Mouse (Mus musculus) midbrain, embryonic 15.5 days (tissue): ENCODE data around the gene Scn1a. TPM values are rescaled to one million over a fixed set of nuclear protein-coding genes. Genes with fewer than 3 reads are reported as not detected.

Experiments
- ATAC-seq: fragments of 200-750 bp; cut with Nextera tagmentation; replicated peaks from 2 replicates; pipeline ENCODE4 v1.8.0; 2017; ENCODE audit warnings: moderate TSS enrichment
- H3K27ac ChIP-seq: fragments of 300-500 bp; sonication (generic); 2 replicates; pipeline ENCODE4 v1.5.1; 2015; ENCODE audit warnings: mild to moderate bottlenecking, inconsistent platforms
- H3K27me3 ChIP-seq: fragments of 300-500 bp; sonication (generic); replicated peaks from 2 replicates; pipeline ENCODE4 v1.6.1; 2015; ENCODE audit warnings: inconsistent platforms
- H3K36me3 ChIP-seq: fragments of 300-500 bp; sonication (generic); replicated peaks from 2 replicates; pipeline ENCODE4 v1.6.1; 2015; ENCODE audit warnings: inconsistent platforms
- H3K4me1 ChIP-seq: fragments of 300-500 bp; sonication (generic); 2 replicates; pipeline ENCODE4 v1.6.1; 2015; ENCODE audit warnings: inconsistent platforms
- H3K4me2 ChIP-seq: fragments of 300-500 bp; sonication (generic); 2 replicates; pipeline ENCODE4 v1.6.1; 2015; ENCODE audit warnings: inconsistent platforms, mild to moderate bottlenecking, moderate library complexity
- H3K4me3 ChIP-seq: fragments of 300-500 bp; sonication (generic); 2 replicates; pipeline ENCODE4 v1.5.1; 2015; ENCODE audit warnings: mild to moderate bottlenecking, inconsistent platforms
- H3K9ac ChIP-seq: fragments of 300-500 bp; sonication (generic); 2 replicates; pipeline ENCODE4 v1.6.1; 2015; ENCODE audit warnings: mild to moderate bottlenecking, inconsistent platforms
- H3K9me3 ChIP-seq: fragments of 300-500 bp; sonication (generic); 2 replicates; pipeline ENCODE4 v1.6.1; 2016; ENCODE audit warnings: inconsistent platforms
- WGBS: fragments of 180-500 bp; shearing (Covaris S2); methylation state at CpG from one replicate; pipeline ENCODE4 v1.1.7; 2015; ENCODE audit warnings: mixed read lengths; 5-methylcytosine and 5-hydroxymethylcytosine counted together
- polyA plus RNA-seq: library from polyadenylated mRNA; unstranded; fragments of >200 nt; fragmentation: Nextera tagmentation; extraction: Ambion mirVana; gene quantifications from 2 replicates; pipeline ENCODE4 v1.2.1, GENCODE M21; 2015

The Scn1a gene
- polyA plus RNA-seq, 1 experiment from 2014 or later = 19.5 TPM

DNA sequence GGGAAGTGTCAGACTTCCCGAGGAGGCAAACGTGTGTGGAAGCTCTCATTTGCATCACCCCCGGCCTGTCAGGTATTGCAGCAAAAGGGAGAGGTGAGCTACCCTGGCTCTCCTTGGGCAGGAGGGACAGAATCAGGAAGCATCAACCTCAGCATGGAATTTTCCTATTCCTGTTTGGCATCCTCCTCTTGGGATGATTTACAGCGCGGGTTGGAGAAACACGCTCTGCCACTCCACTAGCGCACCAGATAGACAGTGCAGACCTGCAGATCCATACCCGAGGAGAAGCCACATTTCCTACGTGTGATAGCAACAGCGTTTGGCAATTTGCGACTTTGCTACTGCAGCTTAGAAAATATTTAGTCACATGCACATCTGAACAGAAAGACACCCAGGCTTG is 32.2 kb downstream of the Scn1a start:
- peaks cover 22% of the 10 kb centered on the region for H3K4me1 ChIP-seq
- peak; percentile 37 for ATAC-seq
- H3K36me3 ChIP-seq = no peaks in the 10 kb centered on the region
- peak overlapping the region; percentile 60 for H3K4me2 ChIP-seq
- H3K9me3 ChIP-seq = no peaks in the 10 kb centered on the region
- H3K4me3 ChIP-seq = peak overlapping the region; percentile 62
- H3K9ac ChIP-seq = peak overlapping the region; percentile 43
- 21% methylated on average over 11 of the region's 11 CpGs for WGBS
- H3K27ac ChIP-seq = peak overlapping the region; percentile 58
- H3K27me3 ChIP-seq = no peaks in the 10 kb centered on the region

- no peaks in the 10 kb centered on the region for H3K4me1 ChIP-seq
- no peak overlapping the region for H3K9ac ChIP-seq
- H3K4me2 ChIP-seq = no peak overlapping the region
- H3K27ac ChIP-seq = no peak overlapping the region
- H3K36me3 ChIP-seq = no peaks in the 10 kb centered on the region
- no peak for ATAC-seq
- H3K27me3 ChIP-seq = no peaks in the 10 kb centered on the region
- H3K9me3 ChIP-seq = no peaks in the 10 kb centered on the region
- WGBS = 82% methylated on average over 5 of the region's 5 CpGs
- no peak overlapping the region for H3K4me3 ChIP-seq
Observed at GRCm38 (mm10) chr2:66392586-66392985, 48.1 kb downstream of the Scn1a start.

GRCm38 (mm10) chr2:66367957-66368356 is 72.7 kb downstream of the Scn1a start:
- no peak overlapping the region for H3K27ac ChIP-seq
- H3K9ac ChIP-seq = no peak overlapping the region
- ATAC-seq = no peak
- H3K4me3 ChIP-seq = no peak overlapping the region
- H3K27me3 ChIP-seq = no peaks in the 10 kb centered on the region
- no peak overlapping the region for H3K4me2 ChIP-seq
- H3K9me3 ChIP-seq = no peaks in the 10 kb centered on the region
- H3K36me3 ChIP-seq = no peaks in the 10 kb centered on the region
- no peaks in the 10 kb centered on the region for H3K4me1 ChIP-seq
- 48% methylated on average over 2 of the region's 2 CpGs for WGBS

DNA sequence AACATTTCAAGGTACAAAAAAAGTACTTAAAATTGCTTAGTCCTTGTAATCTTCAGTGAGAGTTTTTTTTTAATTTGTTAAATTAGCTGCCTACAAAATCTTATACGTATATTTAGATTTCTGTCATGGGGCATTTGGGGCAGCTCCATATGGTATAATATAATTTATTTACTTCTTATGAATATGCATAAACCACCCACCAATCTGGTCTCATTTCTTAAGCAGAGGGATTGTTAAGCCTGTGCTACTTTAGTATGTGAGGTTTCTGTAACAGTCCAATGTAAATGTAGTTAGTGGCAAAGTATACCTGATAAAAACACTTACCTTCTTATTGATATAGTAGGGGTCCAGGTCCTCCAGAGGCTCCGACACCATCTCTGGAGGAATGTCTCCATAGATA is 90.0 kb downstream of the Scn1a start:
- Histone ChIP-seq H3K27ac (no peak overlapping the region), H3K27me3 (no peaks in the 10 kb centered on the region), H3K9me3 (no peaks in the 10 kb centered on the region), H3K9ac (no peak overlapping the region), H3K4me2 (no peak overlapping the region), H3K4me1 (no peaks in the 10 kb centered on the region), H3K36me3 (no peaks in the 10 kb centered on the region), H3K4me3 (no peak overlapping the region)
- ATAC-seq = no peak
- WGBS = 87% methylated on average over 2 of the region's 2 CpGs

DNA sequence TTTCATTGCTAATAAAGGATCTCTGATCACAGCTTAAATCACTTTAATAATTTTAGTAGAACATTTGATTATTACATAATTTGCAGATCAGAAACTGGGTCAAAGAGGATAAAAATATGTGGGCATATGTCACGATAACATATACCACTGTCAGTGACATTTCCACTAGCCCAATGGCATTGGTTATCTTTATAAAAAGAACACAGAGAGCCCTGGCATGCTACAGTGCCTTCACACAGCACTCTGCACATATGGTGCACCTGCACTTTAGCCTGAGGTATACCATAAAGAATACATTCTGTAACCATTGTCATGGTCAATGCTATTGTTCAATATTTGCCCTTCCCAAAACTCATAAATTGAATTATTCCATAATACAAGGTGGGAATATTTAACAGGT is 94.0 kb downstream of the Scn1a start:
- Histone ChIP-seq H3K9ac (no peak overlapping the region), H3K9me3 (no peaks in the 10 kb centered on the region), H3K4me2 (no peak overlapping the region), H3K27ac (no peak overlapping the region), H3K36me3 (no peaks in the 10 kb centered on the region), H3K4me3 (no peak overlapping the region), H3K27me3 (no peaks in the 10 kb centered on the region), H3K4me1 (no peaks in the 10 kb centered on the region)
- no peak for ATAC-seq
- WGBS = 95% methylated on average over 1 of the region's 1 CpGs

- Histone ChIP-seq H3K4me3 (no peak overlapping the region), H3K9ac (no peak overlapping the region), H3K27me3 (no peaks in the 10 kb centered on the region), H3K4me2 (no peak overlapping the region), H3K27ac (no peak overlapping the region), H3K4me1 (no peaks in the 10 kb centered on the region), H3K9me3 (no peaks in the 10 kb centered on the region), H3K36me3 (no peaks in the 10 kb centered on the region)
- WGBS = 87% methylated on average over 3 of the region's 3 CpGs
- ATAC-seq = no peak
Observed at GRCm38 (mm10) chr2:66346181-66346580, 94.5 kb downstream of the Scn1a start.

DNA sequence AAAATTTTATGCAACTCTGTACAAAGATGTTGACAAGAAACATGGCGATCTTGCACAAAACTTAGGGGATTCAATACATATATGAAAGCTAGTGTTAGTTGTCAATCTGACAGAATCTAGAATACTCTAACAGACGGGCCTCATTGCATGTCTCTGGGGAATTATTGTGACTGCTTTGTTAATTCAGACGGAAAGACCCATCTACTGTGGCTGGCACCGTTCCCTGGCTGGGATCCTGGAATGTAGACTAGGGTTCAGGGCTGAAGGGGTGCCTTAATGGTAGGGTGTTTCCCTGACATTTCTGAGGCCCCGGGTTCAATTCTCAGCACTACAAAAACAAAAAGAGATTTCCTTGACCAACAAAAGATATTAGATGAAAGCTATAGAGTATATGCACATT is 103.2 kb downstream of the Scn1a start:
- H3K9ac ChIP-seq = no peak overlapping the region
- H3K4me1 ChIP-seq = no peaks in the 10 kb centered on the region
- ATAC-seq = no peak
- no peaks in the 10 kb centered on the region for H3K27me3 ChIP-seq
- no peak overlapping the region for H3K27ac ChIP-seq
- 57% methylated on average over 5 of the region's 5 CpGs for WGBS
- no peak overlapping the region for H3K4me3 ChIP-seq
- H3K36me3 ChIP-seq = no peaks in the 10 kb centered on the region
- H3K9me3 ChIP-seq = no peaks in the 10 kb centered on the region
- no peak overlapping the region for H3K4me2 ChIP-seq

DNA sequence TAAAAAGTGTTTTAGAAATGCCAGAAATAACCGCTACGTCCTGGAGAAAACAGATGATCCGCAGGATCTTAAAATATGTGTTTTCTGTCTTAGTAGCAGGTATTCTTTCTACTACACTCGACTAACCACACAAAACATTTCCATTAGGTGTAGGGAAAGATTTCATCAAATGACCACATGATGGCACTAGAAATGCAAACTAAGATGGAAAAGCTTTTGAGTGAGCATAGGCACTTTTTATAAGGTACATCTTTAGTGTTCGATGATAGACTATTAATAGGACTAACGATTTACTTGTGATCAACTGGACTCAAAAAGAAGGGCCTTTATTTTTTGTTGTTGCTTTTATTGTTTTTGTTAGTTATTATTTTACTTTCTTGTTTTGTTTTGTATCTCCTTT is 104.2 kb downstream of the Scn1a start:
- no peaks in the 10 kb centered on the region for H3K4me1 ChIP-seq
- H3K9ac ChIP-seq = no peak overlapping the region
- H3K4me2 ChIP-seq = no peak overlapping the region
- no peak overlapping the region for H3K4me3 ChIP-seq
- H3K27ac ChIP-seq = no peak overlapping the region
- no peaks in the 10 kb centered on the region for H3K9me3 ChIP-seq
- H3K27me3 ChIP-seq = no peaks in the 10 kb centered on the region
- 75% methylated on average over 6 of the region's 6 CpGs for WGBS
- no peaks in the 10 kb centered on the region for H3K36me3 ChIP-seq
- ATAC-seq = no peak

DNA sequence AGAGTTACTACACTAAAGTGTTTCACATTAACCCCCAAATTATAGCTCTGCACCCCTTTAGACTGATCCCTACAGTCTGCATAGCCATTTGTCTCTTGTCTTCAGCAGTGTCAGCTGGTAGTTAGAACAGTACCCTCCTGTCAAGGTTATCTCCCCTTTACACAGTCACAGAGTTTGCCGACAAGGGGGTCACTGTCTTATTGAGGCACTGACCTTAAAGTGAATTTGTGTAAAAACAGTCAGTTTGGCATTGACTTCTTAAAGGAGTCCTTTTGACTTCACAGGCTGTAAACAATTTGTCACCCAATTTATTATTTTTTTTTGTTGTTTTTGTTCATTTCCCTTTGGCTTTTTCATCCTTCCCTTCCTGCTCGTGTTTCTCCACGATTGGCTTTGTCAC is 168.1 kb downstream of the Scn1a start:
- peaks cover 8% of the 10 kb centered on the region; the same call in 1 of the 2 replicates for H3K36me3 ChIP-seq
- 88% methylated on average over 3 of the region's 3 CpGs for WGBS
- ATAC-seq = no peak

GRCm38 (mm10) chr2:66256220-66257131 is 184.2 kb downstream of the Scn1a start, which contains the start of gene Ttc21b:
Gene Ttc21b (minus strand): TSS chr2:66256617.
- Histone ChIP-seq H3K4me2 (peak within 1 kb of the TSS; percentile 63), H3K9ac (peak within 1 kb of the TSS; percentile 88), H3K36me3 (peaks cover 7% of the 10 kb centered on the region; the same call in 1 of the 2 replicates), H3K4me3 (peak within 1 kb of the TSS; percentile 98), H3K9me3 (no peaks in the 10 kb centered on the region), H3K4me1 (peaks cover 17% of the 10 kb centered on the region), H3K27ac (peak within 1 kb of the TSS; percentile 88), H3K27me3 (no peaks in the 10 kb centered on the region)
- peak; percentile 99 for ATAC-seq
- under 1% methylated on average over 56 of the region's 56 CpGs for WGBS

More for the DNA sequence above, 168.1 kb downstream of the Scn1a start:
- Histone ChIP-seq H3K4me3 (no peak overlapping the region), H3K4me2 (no peak overlapping the region), H3K9ac (no peak overlapping the region), H3K27ac (no peak overlapping the region), H3K27me3 (no peaks in the 10 kb centered on the region), H3K4me1 (no peaks in the 10 kb centered on the region), H3K9me3 (no peaks in the 10 kb centered on the region)

- 77% methylated on average over 1 of the region's 1 CpGs for WGBS
- H3K9ac ChIP-seq = no peak overlapping the region
- no peaks in the 10 kb centered on the region for H3K9me3 ChIP-seq
- no peak overlapping the region for H3K4me2 ChIP-seq
- no peak overlapping the region for H3K27ac ChIP-seq
- no peaks in the 10 kb centered on the region for H3K4me1 ChIP-seq
- no peaks in the 10 kb centered on the region for H3K27me3 ChIP-seq
- no peak for ATAC-seq
- H3K36me3 ChIP-seq = peaks cover 18% of the 10 kb centered on the region
- H3K4me3 ChIP-seq = no peak overlapping the region
Observed at GRCm38 (mm10) chr2:66244013-66244412, 196.6 kb downstream of the Scn1a start.

DNA sequence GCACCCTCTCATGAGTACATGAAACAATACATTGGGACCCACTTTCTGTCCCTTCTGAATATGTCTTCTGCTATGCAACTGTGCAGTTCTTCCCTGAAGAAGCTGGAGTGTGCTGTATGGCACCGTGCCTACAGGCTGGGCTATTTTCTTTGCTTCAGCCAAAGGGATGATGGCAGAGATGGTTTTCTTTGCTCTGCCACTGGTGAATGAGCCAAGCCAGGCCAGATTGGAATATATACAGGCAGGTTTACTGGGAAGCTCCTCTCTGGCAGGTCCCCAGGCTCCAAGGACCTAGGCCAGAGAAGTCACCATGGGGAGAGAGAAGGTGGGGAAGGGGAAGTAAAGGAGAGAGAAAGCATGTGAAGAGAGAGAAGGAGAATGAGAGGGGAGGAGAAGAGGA is 200.3 kb downstream of the Scn1a start:
- Histone ChIP-seq H3K9ac (no peak overlapping the region), H3K4me1 (no peaks in the 10 kb centered on the region), H3K9me3 (no peaks in the 10 kb centered on the region), H3K4me2 (no peak overlapping the region), H3K36me3 (peaks cover 7% of the 10 kb centered on the region; the same call in 1 of the 2 replicates), H3K4me3 (no peak overlapping the region), H3K27me3 (no peaks in the 10 kb centered on the region), H3K27ac (no peak overlapping the region)
- 96% methylated on average over 1 of the region's 1 CpGs for WGBS
- no peak for ATAC-seq

GRCm38 (mm10) chr2:66238886-66239285 is 201.8 kb downstream of the Scn1a start:
- WGBS = 91% methylated on average over 5 of the region's 5 CpGs
- Histone ChIP-seq H3K9ac (no peak overlapping the region), H3K36me3 (peaks cover 7% of the 10 kb centered on the region; the same call in 1 of the 2 replicates), H3K27ac (no peak overlapping the region), H3K27me3 (no peaks in the 10 kb centered on the region), H3K4me3 (no peak overlapping the region), H3K4me1 (no peaks in the 10 kb centered on the region), H3K4me2 (no peak overlapping the region), H3K9me3 (no peaks in the 10 kb centered on the region)
- ATAC-seq = no peak
